8 mouse cellular contexts compared by ENCODE assay signal in genomic region chr10:20313941-20314340, GRCm38 (mm10). TPM values are rescaled to one million over a fixed set of nuclear protein-coding genes. Genes with fewer than 3 reads are reported as not detected.
A peak's percentile ranks its signal among the peaks of the same experiment; 100 is the strongest.
DNase-seq lines count a peak whose midpoint lies in the region; ATAC-seq and TF ChIP-seq lines count a peak whose summit lies in the region.

No protein-coding gene starts in this region.

- 86% methylated on average over 4 of the region's 4 CpGs for WGBS in stomach, embryonic 14.5 days
- WGBS in stomach, postnatal 0 days = 75% methylated on average over 4 of the region's 4 CpGs
- WGBS in limb, embryonic 13.5 days = 86% methylated on average over 4 of the region's 4 CpGs
- WGBS in stomach, embryonic 15.5 days = 79% methylated on average over 4 of the region's 4 CpGs

- intact Hi-C loops in gastrocnemius, adult 2 months (cut with DNase I) = loop anchor here (5.0 kb wide), 1 partner anchor 638 kb away; the partner anchor contains the start of gene Ahi1

- no peaks in the 10 kb centered on the region for H3K27me3 ChIP-seq in stomach, embryonic 14.5 days (ENCODE audit: control insufficient read depth, insufficient read depth, low read length)
- no peaks in the 10 kb centered on the region for H3K27me3 ChIP-seq in stomach, postnatal 0 days (ENCODE audit: control insufficient read depth, insufficient read depth, low read length)
- H3K27me3 ChIP-seq in limb, embryonic 13.5 days = no peaks in the 10 kb centered on the region
- H3K27me3 ChIP-seq in stomach, embryonic 15.5 days (replicated peaks) = no peaks in the 10 kb centered on the region

- H3K4me1 ChIP-seq in stomach, embryonic 14.5 days (ENCODE audit: control insufficient read depth, insufficient read depth, low read length) = peaks cover 9% of the 10 kb centered on the region; the same call in 1 of the 2 replicates
- 0 out of 2 replicates have a peak, but pooled peaks cover 3% of the 10 kb centered on the region for H3K4me1 ChIP-seq in stomach, postnatal 0 days (replicated peaks; ENCODE audit: control insufficient read depth, insufficient read depth)
- H3K4me1 ChIP-seq in limb, embryonic 13.5 days = peaks cover 17% of the 10 kb centered on the region
- H3K4me1 ChIP-seq in stomach, embryonic 15.5 days = peaks cover 10% of the 10 kb centered on the region; the same call in 1 of the 2 replicates

- no peak for ATAC-seq in stomach, embryonic 14.5 days (ENCODE audit: insufficient number of reproducible peaks, insufficient read depth, low FRiP score, low read depth)
- ATAC-seq in stomach, postnatal 0 days (ENCODE audit: low FRiP score, low TSS enrichment) = no peak
- no peak for ATAC-seq in limb, embryonic 13.5 days (ENCODE audit: low FRiP score, low read depth)
- ATAC-seq in stomach, embryonic 15.5 days (ENCODE audit: insufficient read depth, low FRiP score, low read depth) = no peak

- peak overlapping the region; percentile 98 for H3K27ac ChIP-seq in gastrocnemius, adult 2 months
- no peak overlapping the region for H3K27ac ChIP-seq in stomach, embryonic 14.5 days (ENCODE audit: low read length)
- H3K27ac ChIP-seq in stomach, postnatal 0 days (replicated peaks) = no peak overlapping the region
- H3K27ac ChIP-seq in limb, embryonic 13.5 days = no peak overlapping the region
- H3K27ac ChIP-seq in stomach, embryonic 15.5 days = no peak overlapping the region

- H3K4me2 ChIP-seq in stomach, embryonic 14.5 days (replicated peaks; ENCODE audit: low read depth, low read length) = peak overlapping the region; percentile 57
- H3K4me2 ChIP-seq in stomach, postnatal 0 days (replicated peaks; ENCODE audit: low read depth) = no peak overlapping the region
- peak overlapping the region; percentile 71 for H3K4me2 ChIP-seq in limb, embryonic 13.5 days (replicated peaks)
- H3K4me2 ChIP-seq in stomach, embryonic 15.5 days = peak overlapping the region; percentile 56

- no peak for TF ChIP-seq CTCF in gastrocnemius, adult 2 months (IDR thresholded peaks at IDR 0.05)
- TF ChIP-seq CTCF in stomach, postnatal 0 days (IDR thresholded peaks at IDR 0.05; ENCODE audit: low read depth) = no peak

- no peaks in the 10 kb centered on the region for H3K9me3 ChIP-seq in stomach, embryonic 14.5 days (ENCODE audit: control insufficient read depth, low read depth, low read length)
- H3K9me3 ChIP-seq in stomach, postnatal 0 days (ENCODE audit: control insufficient read depth, low read length) = no peaks in the 10 kb centered on the region
- no peaks in the 10 kb centered on the region for H3K9me3 ChIP-seq in limb, embryonic 13.5 days
- no peaks in the 10 kb centered on the region for H3K9me3 ChIP-seq in stomach, embryonic 15.5 days

- DNase-seq in gastrocnemius, adult 2 months = no peak
- no peak for DNase-seq in gastrocnemius, postnatal 10 days
- no peak for DNase-seq in stomach, postnatal 0 days (ENCODE audit: low spot score)
- DNase-seq in urinary bladder, postnatal 36 days (ENCODE audit: low spot score in 2 of 2) = no peak
- DNase-seq in adrenal gland, postnatal 25 days = no peak

- H3K36me3 ChIP-seq in stomach, embryonic 14.5 days (ENCODE audit: control insufficient read depth, insufficient read depth, low read length) = peaks cover 10% of the 10 kb centered on the region; the same call in 1 of the 2 replicates
- no peaks in the 10 kb centered on the region for H3K36me3 ChIP-seq in stomach, postnatal 0 days (ENCODE audit: control insufficient read depth, insufficient read depth, low read length)
- H3K36me3 ChIP-seq in limb, embryonic 13.5 days = peaks cover 13% of the 10 kb centered on the region
- 0 out of 2 replicates have a peak, but pooled peaks cover 3% of the 10 kb centered on the region for H3K36me3 ChIP-seq in stomach, embryonic 15.5 days

- TF ChIP-seq EP300 in stomach, postnatal 0 days (optimal IDR thresholded peaks at IDR 0.05) = no peak

- H3K4me3 ChIP-seq in gastrocnemius, adult 2 months = peak overlapping the region; percentile 95
- H3K4me3 ChIP-seq in stomach, embryonic 14.5 days (ENCODE audit: low read depth, low read length) = no peak overlapping the region
- H3K4me3 ChIP-seq in stomach, postnatal 0 days (ENCODE audit: low read depth, low read length) = no peak overlapping the region
- peak overlapping the region; percentile 9; the same call in 1 of the 2 replicates for H3K4me3 ChIP-seq in limb, embryonic 13.5 days
- no peak overlapping the region; the same call in 1 of the 2 replicates for H3K4me3 ChIP-seq in stomach, embryonic 15.5 days (replicated peaks)

- H3K9ac ChIP-seq in stomach, embryonic 14.5 days (replicated peaks; ENCODE audit: low read depth, low read length) = no peak overlapping the region
- H3K9ac ChIP-seq in stomach, postnatal 0 days (ENCODE audit: low read length) = no peak overlapping the region
- no peak overlapping the region for H3K9ac ChIP-seq in limb, embryonic 13.5 days
- H3K9ac ChIP-seq in stomach, embryonic 15.5 days = no peak overlapping the region

RNA-seq across cellular contexts. Expression of gene Bclaf1, which starts 1.7 kb away (rescaled TPM):
- 10 to 100 TPM; 49.1 to 58.7 TPM for total RNA-seq in gastrocnemius, adult 2 months (2021)
- total RNA-seq in gastrocnemius, postnatal 10 days (2021) = 10 to 100 TPM; 64.1 to 75.1 TPM
- 146 and 149 TPM in 2 replicates for polyA plus RNA-seq in stomach, embryonic 14.5 days (2014; fragmentation: Nextera tagmentation; extraction: Ambion mirVana)
- 36.7 and 39.4 TPM in 2 replicates for polyA plus RNA-seq in stomach, postnatal 0 days (2015; fragmentation: Nextera tagmentation; extraction: Ambion mirVana)
- 148 TPM in 2 replicates for polyA plus RNA-seq in limb, embryonic 13.5 days (2015; fragmentation: Nextera tagmentation; extraction: Ambion mirVana)
- 112 and 113 TPM in 2 replicates for polyA plus RNA-seq in stomach, embryonic 15.5 days (2015; fragmentation: Nextera tagmentation; extraction: Ambion mirVana)
- total RNA-seq in adrenal gland, postnatal 25 days (2021) = 125 and 137 TPM in 2 replicates

RNA-seq across cellular contexts. Expression of gene Mtfr2, which starts 33.6 kb away (rescaled TPM):
- not detected for total RNA-seq in gastrocnemius, adult 2 months (2021)
- 1 to 10 TPM; 1.2 to 1.5 TPM for total RNA-seq in gastrocnemius, postnatal 10 days (2021)
- 1.8 and 3.7 TPM in 2 replicates for polyA plus RNA-seq in stomach, embryonic 14.5 days (2014; fragmentation: Nextera tagmentation; extraction: Ambion mirVana)
- 0.63 and 0.71 TPM in 2 replicates for polyA plus RNA-seq in stomach, postnatal 0 days (2015; fragmentation: Nextera tagmentation; extraction: Ambion mirVana)
- 1.9 and 2.4 TPM in 2 replicates for polyA plus RNA-seq in limb, embryonic 13.5 days (2015; fragmentation: Nextera tagmentation; extraction: Ambion mirVana)
- 1.5 and 1.6 TPM in 2 replicates for polyA plus RNA-seq in stomach, embryonic 15.5 days (2015; fragmentation: Nextera tagmentation; extraction: Ambion mirVana)
- 1.1 and 1.7 TPM in 2 replicates for total RNA-seq in adrenal gland, postnatal 25 days (2021)

Comparison
In these comparisons a context has a peak if more than half of its experiments do, and no peak if none do; other contexts are left out.
1. H3K4me3 ChIP-seq: peak in gastrocnemius, adult 2 months (single experiment) and limb, embryonic 13.5 days (single experiment); none in stomach, embryonic 14.5 days (single experiment), stomach, postnatal 0 days (single experiment) and stomach, embryonic 15.5 days (single experiment).